In the genomic region with DNA sequence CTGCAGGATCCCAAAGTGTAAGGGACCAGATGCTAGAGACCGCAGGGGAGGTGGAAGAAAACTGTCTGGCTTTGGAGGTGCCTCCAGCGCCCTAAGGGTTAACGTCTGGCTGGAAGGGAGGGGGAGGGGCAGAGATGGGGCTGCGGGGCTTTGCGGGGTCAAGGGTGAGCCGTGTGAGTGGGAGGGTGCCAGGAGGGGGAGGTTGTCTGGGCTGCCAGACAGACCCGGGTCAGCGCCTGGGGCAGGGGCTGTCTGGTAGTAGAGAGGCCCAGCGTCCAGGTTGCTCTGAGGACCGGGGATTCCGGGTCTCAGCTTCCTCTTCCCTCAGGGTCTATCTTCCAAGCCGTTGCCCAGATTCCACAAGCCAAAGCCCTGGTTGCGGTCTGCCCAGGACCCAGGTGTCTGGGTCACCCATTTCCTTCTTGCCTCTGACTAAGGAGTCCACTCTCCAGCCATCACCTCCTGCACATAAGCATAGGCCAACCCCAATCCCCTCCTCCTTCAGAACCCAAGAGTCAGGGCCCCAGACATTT, we compare ENCODE assay signal across 9 mouse cellular contexts. TPM values are rescaled to one million over a fixed set of nuclear protein-coding genes. Genes with fewer than 3 reads are reported as not detected.
DNase-seq lines count a peak whose midpoint lies in the region; ATAC-seq and TF ChIP-seq lines count a peak whose summit lies in the region.
"Had no signal": no experiment of that assay in that cellular context is flagged by ENCODE, and none has a peak within 500 bp of the region (broad histone marks: within the 10 kb centered on the region; RNA-seq: fewer than 3 reads in every experiment).

No protein-coding gene starts in this region.

- peaks cover 4% of the 10 kb centered on the region; the same call in 1 of the 2 replicates for H3K4me1 ChIP-seq in cerebellum, adult 2 months (ENCODE audit: control insufficient read depth, insufficient read depth, low read length)
- peaks cover 39% of the 10 kb centered on the region for H3K4me1 ChIP-seq in hindbrain, embryonic 13.5 days (replicated peaks)

- intact Hi-C loops in left cerebral cortex, postnatal 14 days (cut with DNase I), result loop anchor here (5.0 to 10.0 kb wide), 2 partner anchors 205 to 453 kb away; a partner anchor contains a TSS

- H3K4me3 ChIP-seq in cerebellum, adult 2 months (replicated peaks; ENCODE audit: insufficient read depth, low read depth, low read length), result peak overlapping the region; percentile 91
- H3K4me3 ChIP-seq in hindbrain, embryonic 13.5 days, result peak overlapping the region; percentile 88

- TF ChIP-seq POLR2A in cerebellum, adult 2 months (IDR thresholded peaks at IDR 0.05; ENCODE audit: borderline replicate concordance, insufficient read depth, low read length), result no peak

- peak overlapping the region; percentile 96 for H3K27ac ChIP-seq in cerebellum, adult 2 months (ENCODE audit: insufficient read depth, low read length)
- peak overlapping the region; percentile 100 for H3K27ac ChIP-seq in hindbrain, embryonic 13.5 days

- in situ Hi-C loops in Patski (cut with MboI; ENCODE audit: low pct_unique_long_range_greater_than_20kb), result no loop called here

- no peak for DNase-seq in Patski (ENCODE audit: low read depth, low spot score)
- peak; percentile 76 to 78 for DNase-seq in cerebellum, adult 2 months
- DNase-seq in forelimb bud, embryonic 11.5 days (ENCODE audit: low read depth, low spot score), result peak; percentile 90
- peak; percentile 56 to 59 for DNase-seq in left cerebral cortex, postnatal 14 days (ENCODE audit: low spot score in 2 of 2)
- peak; percentile 76 for DNase-seq in right cerebral cortex, postnatal 4 days
- no peak for DNase-seq in spleen, postnatal 14 days (ENCODE audit: low spot score in 2 of 2)

- no peaks in the 10 kb centered on the region for H3K27me3 ChIP-seq in Patski
- no peaks in the 10 kb centered on the region for H3K27me3 ChIP-seq in cerebellum, adult 2 months (ENCODE audit: control insufficient read depth, insufficient read depth, low read length)
- no peaks in the 10 kb centered on the region for H3K27me3 ChIP-seq in hindbrain, embryonic 13.5 days

- peak overlapping the region; percentile 96 for H3K4me2 ChIP-seq in hindbrain, embryonic 13.5 days

- TF ChIP-seq CTCF in Patski (IDR thresholded peaks at IDR 0.05), result no peak
- no peak for TF ChIP-seq CTCF in cerebellum, adult 2 months (IDR thresholded peaks at IDR 0.05; ENCODE audit: borderline replicate concordance, insufficient read depth, low read depth, low read length)

- H3K36me3 ChIP-seq in hindbrain, embryonic 13.5 days, result peaks cover 20% of the 10 kb centered on the region

- CTCF ChIA-PET in Patski (lab: Charles Lee), result interaction anchor here (0.8 to 1.5 kb wide), 4 partner anchors 10 to 61 kb away, joined by 3 to 7 read pairs (median 3); no protein-coding TSS in a partner anchor

- no peaks in the 10 kb centered on the region for H3K9me3 ChIP-seq in hindbrain, embryonic 13.5 days

- POLR2A ChIA-PET in Patski (lab: Charles Lee), result interaction anchor here (0.7 to 4.0 kb wide), 3 partner anchors 11 to 59 kb away, joined by 3 to 32 read pairs (median 7); no protein-coding TSS in a partner anchor

- peak overlapping the region; percentile 98 for H3K9ac ChIP-seq in hindbrain, embryonic 13.5 days

- WGBS in cerebellum, adult 2 months, result 0% methylated on average over 13 of the region's 13 CpGs
- WGBS in hindbrain, embryonic 13.5 days, result 0% methylated on average over 13 of the region's 13 CpGs

- ATAC-seq in Patski, result peak; percentile 9
- ATAC-seq in hindbrain, embryonic 13.5 days (ENCODE audit: low FRiP score), result peak; percentile 23
- ATAC-seq in megakaryocyte progenitor cell, adult 5-6 weeks (replicated peaks; ENCODE audit: poor library complexity), result peak; percentile 36

RNA-seq across cellular contexts. Expression of a gene that starts 0.8 kb away (rescaled TPM):
- polyA plus RNA-seq in Patski (2021), result 34.8 TPM
- 132 and 138 TPM in 2 replicates for polyA plus RNA-seq in cerebellum, adult 2 months (2012; rRNA removed)
- 34.0 and 38.5 TPM in 2 replicates for polyA plus RNA-seq in hindbrain, embryonic 13.5 days (2015; fragmentation: Nextera tagmentation; extraction: Ambion mirVana)
- 10 to 100 TPM; 76.9 to 80.9 TPM for total RNA-seq in left cerebral cortex, postnatal 14 days (2021)
- total RNA-seq in megakaryocyte progenitor cell, adult 5-6 weeks (2015), result 1.1 and 3.4 TPM in 2 replicates
- 1.0 and 1.5 TPM in 2 replicates for total RNA-seq in megakaryocyte progenitor cell, adult 5-6 weeks (2017)

RNA-seq across cellular contexts. Expression of a gene that starts 27.3 kb away (rescaled TPM):
- 0.27 TPM for polyA plus RNA-seq in Patski (2021)
- polyA plus RNA-seq in cerebellum, adult 2 months (2012; rRNA removed), result 0.78 and 0.93 TPM in 2 replicates
- 1.1 and 1.2 TPM in 2 replicates for polyA plus RNA-seq in hindbrain, embryonic 13.5 days (2015; fragmentation: Nextera tagmentation; extraction: Ambion mirVana)
- total RNA-seq in left cerebral cortex, postnatal 14 days (2021), result under 1 TPM; 0.26 to 0.32 TPM
- total RNA-seq in megakaryocyte progenitor cell, adult 5-6 weeks (2015), result not detected in 2 replicates
- not detected in 2 replicates for total RNA-seq in megakaryocyte progenitor cell, adult 5-6 weeks (2017)

RNA-seq across cellular contexts. Expression of a gene that starts 56.0 kb away (rescaled TPM):
- polyA plus RNA-seq in Patski (2021), result 0.22 TPM
- not detected in 2 replicates for polyA plus RNA-seq in cerebellum, adult 2 months (2012; rRNA removed)
- not detected in 2 replicates for polyA plus RNA-seq in hindbrain, embryonic 13.5 days (2015; fragmentation: Nextera tagmentation; extraction: Ambion mirVana)
- not detected for total RNA-seq in left cerebral cortex, postnatal 14 days (2021)
- total RNA-seq in megakaryocyte progenitor cell, adult 5-6 weeks (2015), result 1.8 and 2.3 TPM in 2 replicates
- total RNA-seq in megakaryocyte progenitor cell, adult 5-6 weeks (2017), result 1.4 and 1.5 TPM in 2 replicates

RNA-seq across cellular contexts. Expression of a gene that starts 59.9 kb away (rescaled TPM):
- polyA plus RNA-seq in Patski (2021), result 0.45 TPM
- polyA plus RNA-seq in cerebellum, adult 2 months (2012; rRNA removed), result 0.52 and 1.0 TPM in 2 replicates
- polyA plus RNA-seq in hindbrain, embryonic 13.5 days (2015; fragmentation: Nextera tagmentation; extraction: Ambion mirVana), result not detected in 2 replicates
- not detected for total RNA-seq in left cerebral cortex, postnatal 14 days (2021)
- 12.1 and 17.4 TPM in 2 replicates for total RNA-seq in megakaryocyte progenitor cell, adult 5-6 weeks (2015)
- 3.3 and 4.9 TPM in 2 replicates for total RNA-seq in megakaryocyte progenitor cell, adult 5-6 weeks (2017)

RNA-seq across cellular contexts. Expression of a gene that starts 59.9 kb away (rescaled TPM):
- not detected for polyA plus RNA-seq in Patski (2021)
- polyA plus RNA-seq in cerebellum, adult 2 months (2012; rRNA removed), result not detected in 2 replicates
- polyA plus RNA-seq in hindbrain, embryonic 13.5 days (2015; fragmentation: Nextera tagmentation; extraction: Ambion mirVana), result not detected in 2 replicates
- total RNA-seq in left cerebral cortex, postnatal 14 days (2021), result not detected
- total RNA-seq in megakaryocyte progenitor cell, adult 5-6 weeks (2015), result not detected in 2 replicates
- not detected in 2 replicates for total RNA-seq in megakaryocyte progenitor cell, adult 5-6 weeks (2017)
- polyA plus RNA-seq: gonadal fat pad, adult 2 months had no signal

Comparison
In these comparisons a context has a peak if more than half of its experiments do, and no peak if none do; other contexts are left out.
1. DNase-seq: peak in cerebellum, adult 2 months (2 of 2), forelimb bud, embryonic 11.5 days (single experiment), left cerebral cortex, postnatal 14 days (2 of 2) and right cerebral cortex, postnatal 4 days (single experiment); none in Patski (single experiment) and spleen, postnatal 14 days (0 of 2).
2. Peak in every context shown above with its lines, with median percentiles within 50 percentile points of each other: ATAC-seq.